Mouse (Mus musculus): Measurements from ENCODE around the gene Krt23. TPM values are rescaled to one million over a fixed set of nuclear protein-coding genes. Genes with fewer than 3 reads are reported as not detected.
A peak's percentile ranks its signal among the peaks of the same experiment; 100 is the strongest.

The Krt23 gene
- polyA plus RNA-seq, 1 experiment from 2014 or later, result 30.6 TPM

GRCm38 (mm10) chr11:99472405-99472804 lies 20.5 kb downstream of the Krt23 start:
- TF ChIP-seq CTCF (IDR thresholded peaks at IDR 0.05; ENCODE audit: low read depth), result no peak
- ATAC-seq (replicated peaks; ENCODE audit: low FRiP score, low read depth) (no peak), DNase-seq (ENCODE audit: low spot score) (no peak)
- no peak overlapping the region for H3K9ac ChIP-seq (ENCODE audit: low read depth, low read length)
- H3K9me3 ChIP-seq (replicated peaks; ENCODE audit: low read length), result no peaks in the 10 kb centered on the region
- no peak overlapping the region for H3K4me3 ChIP-seq (replicated peaks; ENCODE audit: low read depth, low read length)
- H3K27me3 ChIP-seq (ENCODE audit: insufficient read depth, low read length), result no peaks in the 10 kb centered on the region
- WGBS, result 79% methylated on average over 4 of the region's 4 CpGs
- no peak overlapping the region for H3K4me2 ChIP-seq (ENCODE audit: low read length)
- no peak overlapping the region for H3K27ac ChIP-seq
- no peaks in the 10 kb centered on the region for H3K4me1 ChIP-seq (replicated peaks; ENCODE audit: insufficient read depth, low read length)
- no peaks in the 10 kb centered on the region for H3K36me3 ChIP-seq (ENCODE audit: insufficient read depth, low read length)

GRCm38 (mm10) chr11:99471946-99472345 lies 21.0 kb downstream of the Krt23 start:
- Histone ChIP-seq H3K4me1 (replicated peaks; ENCODE audit: insufficient read depth, low read length) (no peaks in the 10 kb centered on the region), H3K4me2 (ENCODE audit: low read length) (no peak overlapping the region), H3K27ac (no peak overlapping the region), H3K36me3 (ENCODE audit: insufficient read depth, low read length) (no peaks in the 10 kb centered on the region), H3K9ac (ENCODE audit: low read depth, low read length) (no peak overlapping the region), H3K27me3 (ENCODE audit: insufficient read depth, low read length) (no peaks in the 10 kb centered on the region), H3K4me3 (replicated peaks; ENCODE audit: low read depth, low read length) (no peak overlapping the region), H3K9me3 (replicated peaks; ENCODE audit: low read length) (no peaks in the 10 kb centered on the region)
- WGBS, result 85% methylated on average over 6 of the region's 6 CpGs
- no peak for DNase-seq (ENCODE audit: low spot score)
- no peak for TF ChIP-seq CTCF (IDR thresholded peaks at IDR 0.05; ENCODE audit: low read depth)
- no peak for ATAC-seq (replicated peaks; ENCODE audit: low FRiP score, low read depth)

- Histone ChIP-seq H3K27ac (no peak overlapping the region), H3K4me2 (ENCODE audit: low read length) (no peak overlapping the region), H3K4me1 (replicated peaks; ENCODE audit: insufficient read depth, low read length) (no peaks in the 10 kb centered on the region), H3K36me3 (ENCODE audit: insufficient read depth, low read length) (no peaks in the 10 kb centered on the region), H3K4me3 (replicated peaks; ENCODE audit: low read depth, low read length) (no peak overlapping the region), H3K9ac (ENCODE audit: low read depth, low read length) (no peak overlapping the region), H3K27me3 (ENCODE audit: insufficient read depth, low read length) (no peaks in the 10 kb centered on the region), H3K9me3 (replicated peaks; ENCODE audit: low read length) (no peaks in the 10 kb centered on the region)
- no peak for TF ChIP-seq CTCF (IDR thresholded peaks at IDR 0.05; ENCODE audit: low read depth)
- 64% methylated on average over 4 of the region's 4 CpGs for WGBS
- ATAC-seq (replicated peaks; ENCODE audit: low FRiP score, low read depth) (no peak), DNase-seq (ENCODE audit: low spot score) (no peak)
These were observed 23.7 kb downstream of the Krt23 start for GRCm38 (mm10) chr11:99469228-99469627.

- H3K27me3 ChIP-seq (ENCODE audit: insufficient read depth, low read length), result no peaks in the 10 kb centered on the region
- ATAC-seq (replicated peaks; ENCODE audit: low FRiP score, low read depth) (no peak), DNase-seq (ENCODE audit: low spot score) (no peak)
- no peak for TF ChIP-seq CTCF (IDR thresholded peaks at IDR 0.05; ENCODE audit: low read depth)
- 87% methylated on average over 11 of the region's 11 CpGs for WGBS
- H3K4me2 ChIP-seq (ENCODE audit: low read length), result no peak overlapping the region
- no peaks in the 10 kb centered on the region for H3K36me3 ChIP-seq (ENCODE audit: insufficient read depth, low read length)
- no peak overlapping the region for H3K9ac ChIP-seq (ENCODE audit: low read depth, low read length)
- no peaks in the 10 kb centered on the region for H3K9me3 ChIP-seq (replicated peaks; ENCODE audit: low read length)
- no peak overlapping the region for H3K4me3 ChIP-seq (replicated peaks; ENCODE audit: low read depth, low read length)
- no peak overlapping the region for H3K27ac ChIP-seq
- H3K4me1 ChIP-seq (replicated peaks; ENCODE audit: insufficient read depth, low read length), result no peaks in the 10 kb centered on the region
These were observed 24.4 kb downstream of the Krt23 start for GRCm38 (mm10) chr11:99468566-99468965.

GRCm38 (mm10) chr11:99466316-99466715 lies 26.6 kb downstream of the Krt23 start:
- Histone ChIP-seq H3K27me3 (ENCODE audit: insufficient read depth, low read length) (no peaks in the 10 kb centered on the region), H3K4me3 (replicated peaks; ENCODE audit: low read depth, low read length) (no peak overlapping the region), H3K9me3 (replicated peaks; ENCODE audit: low read length) (no peaks in the 10 kb centered on the region), H3K4me2 (ENCODE audit: low read length) (no peak overlapping the region), H3K4me1 (replicated peaks; ENCODE audit: insufficient read depth, low read length) (no peaks in the 10 kb centered on the region), H3K27ac (no peak overlapping the region), H3K9ac (ENCODE audit: low read depth, low read length) (no peak overlapping the region), H3K36me3 (ENCODE audit: insufficient read depth, low read length) (no peaks in the 10 kb centered on the region)
- WGBS, result 14% methylated on average over 7 of the region's 7 CpGs
- TF ChIP-seq CTCF (IDR thresholded peaks at IDR 0.05; ENCODE audit: low read depth), result no peak
- no peak for ATAC-seq (replicated peaks; ENCODE audit: low FRiP score, low read depth)
- no peak for DNase-seq (ENCODE audit: low spot score)

- Histone ChIP-seq H3K27me3 (ENCODE audit: insufficient read depth, low read length) (no peaks in the 10 kb centered on the region), H3K4me1 (replicated peaks; ENCODE audit: insufficient read depth, low read length) (no peaks in the 10 kb centered on the region), H3K9ac (ENCODE audit: low read depth, low read length) (no peak overlapping the region), H3K4me3 (replicated peaks; ENCODE audit: low read depth, low read length) (no peak overlapping the region), H3K27ac (no peak overlapping the region), H3K9me3 (replicated peaks; ENCODE audit: low read length) (no peaks in the 10 kb centered on the region), H3K36me3 (ENCODE audit: insufficient read depth, low read length) (no peaks in the 10 kb centered on the region), H3K4me2 (ENCODE audit: low read length) (no peak overlapping the region)
- ATAC-seq (replicated peaks; ENCODE audit: low FRiP score, low read depth), result no peak
- 6% methylated on average over 5 of the region's 5 CpGs for WGBS
- DNase-seq (ENCODE audit: low spot score), result peak; percentile 85
- peak; percentile 86 for TF ChIP-seq CTCF (IDR thresholded peaks at IDR 0.05; ENCODE audit: low read depth)
These were observed 28.1 kb downstream of the Krt23 start for GRCm38 (mm10) chr11:99464836-99465235.

- H3K9ac ChIP-seq (ENCODE audit: low read depth, low read length), result no peak overlapping the region
- H3K4me3 ChIP-seq (replicated peaks; ENCODE audit: low read depth, low read length), result no peak overlapping the region
- H3K27me3 ChIP-seq (ENCODE audit: insufficient read depth, low read length), result no peaks in the 10 kb centered on the region
- peak; percentile 88 for DNase-seq (ENCODE audit: low spot score)
- TF ChIP-seq CTCF (IDR thresholded peaks at IDR 0.05; ENCODE audit: low read depth), result peak; percentile 98
- no peak overlapping the region for H3K27ac ChIP-seq
- ATAC-seq (replicated peaks; ENCODE audit: low FRiP score, low read depth), result no peak
- no peaks in the 10 kb centered on the region for H3K4me1 ChIP-seq (replicated peaks; ENCODE audit: insufficient read depth, low read length)
- H3K4me2 ChIP-seq (ENCODE audit: low read length), result no peak overlapping the region
- H3K9me3 ChIP-seq (replicated peaks; ENCODE audit: low read length), result no peaks in the 10 kb centered on the region
- no peaks in the 10 kb centered on the region for H3K36me3 ChIP-seq (ENCODE audit: insufficient read depth, low read length)
- WGBS, result 10% methylated on average over 8 of the region's 8 CpGs
These were observed 29.8 kb downstream of the Krt23 start for GRCm38 (mm10) chr11:99463155-99463554.

Measured in kidney, postnatal 0 days (tissue).